Comparison of ENCODE assay signal across 11 mouse cellular contexts in the genomic region with DNA sequence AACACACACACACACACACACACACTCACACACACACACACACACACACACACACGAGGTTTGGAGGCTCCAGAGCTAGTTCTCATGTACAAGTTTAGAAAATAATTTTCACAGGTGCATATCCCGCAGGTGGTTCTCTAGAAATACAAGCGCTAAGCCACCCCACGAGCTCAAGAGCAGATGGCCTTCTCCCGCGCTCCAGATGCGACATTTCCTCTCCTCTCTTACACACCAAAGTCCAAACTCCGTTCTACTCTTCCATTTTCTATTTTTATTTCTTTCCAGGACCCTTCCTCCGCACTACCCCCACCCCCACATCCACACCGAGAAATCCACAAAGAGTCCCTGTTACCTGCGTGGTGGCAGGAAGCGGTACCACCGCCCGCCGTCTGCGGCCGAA. TPM values are rescaled to one million over a fixed set of nuclear protein-coding genes. Genes with fewer than 3 reads are reported as not detected.
DNase-seq lines count a peak whose midpoint lies in the region; ATAC-seq lines count a peak whose summit lies in the region.
"Had no signal": no experiment of that assay in that cellular context is flagged by ENCODE, and none has a peak within 500 bp of the region (broad histone marks: within the 10 kb centered on the region; RNA-seq: fewer than 3 reads in every experiment).

No protein-coding gene starts in this region.

- H3K4me3 ChIP-seq in embryonic facial prominence, embryonic 15.5 days (replicated peaks): peak overlapping the region; percentile 39
- H3K4me3 ChIP-seq in hindbrain, embryonic 12.5 days: peak overlapping the region; percentile 28
- H3K4me3 ChIP-seq in midbrain, embryonic 15.5 days: peak overlapping the region; percentile 35

- no peaks in the 10 kb centered on the region for H3K36me3 ChIP-seq in embryonic facial prominence, embryonic 15.5 days
- H3K36me3 ChIP-seq in hindbrain, embryonic 12.5 days: no peaks in the 10 kb centered on the region
- no peaks in the 10 kb centered on the region for H3K36me3 ChIP-seq in midbrain, embryonic 15.5 days (replicated peaks)

- peaks cover 28% of the 10 kb centered on the region for H3K27me3 ChIP-seq in embryonic facial prominence, embryonic 15.5 days
- peaks cover 33% of the 10 kb centered on the region for H3K27me3 ChIP-seq in hindbrain, embryonic 12.5 days
- H3K27me3 ChIP-seq in midbrain, embryonic 15.5 days (replicated peaks): peaks cover 20% of the 10 kb centered on the region

- peak; percentile 23 to 73 for DNase-seq in left cerebral cortex, postnatal 25 days (ENCODE audit: low spot score in 2 of 2)
- no peak for DNase-seq in left cerebral cortex, postnatal 10 days (ENCODE audit: extremely low spot score in 1 of 2, low spot score in 2 of 2)
- DNase-seq in thymus, postnatal 0 days (ENCODE audit: low spot score): no peak
- DNase-seq in ovary, postnatal 10 days (ENCODE audit: low spot score): no peak
- no peak for DNase-seq in embryo, embryonic 10 days (ENCODE audit: low spot score)
- DNase-seq: cerebellum, adult 9-10 months; gastrocnemius, postnatal 36 days; lung, adult 18-20 months had no signal

- H3K4me2 ChIP-seq in embryonic facial prominence, embryonic 15.5 days (replicated peaks): peak overlapping the region; percentile 70
- peak overlapping the region; percentile 55 for H3K4me2 ChIP-seq in hindbrain, embryonic 12.5 days (replicated peaks)
- H3K4me2 ChIP-seq in midbrain, embryonic 15.5 days: peak overlapping the region; percentile 76

- no peaks in the 10 kb centered on the region for H3K9me3 ChIP-seq in embryonic facial prominence, embryonic 15.5 days (replicated peaks)
- H3K9me3 ChIP-seq in hindbrain, embryonic 12.5 days (replicated peaks): no peaks in the 10 kb centered on the region
- no peaks in the 10 kb centered on the region for H3K9me3 ChIP-seq in midbrain, embryonic 15.5 days

- H3K27ac ChIP-seq in embryonic facial prominence, embryonic 15.5 days (replicated peaks): no peak overlapping the region
- no peak overlapping the region for H3K27ac ChIP-seq in hindbrain, embryonic 12.5 days
- H3K27ac ChIP-seq in midbrain, embryonic 15.5 days: no peak overlapping the region

- no peak overlapping the region for H3K9ac ChIP-seq in embryonic facial prominence, embryonic 15.5 days
- H3K9ac ChIP-seq in hindbrain, embryonic 12.5 days: no peak overlapping the region
- no peak overlapping the region for H3K9ac ChIP-seq in midbrain, embryonic 15.5 days

- H3K4me1 ChIP-seq in embryonic facial prominence, embryonic 15.5 days: peaks cover 15% of the 10 kb centered on the region
- peaks cover 14% of the 10 kb centered on the region for H3K4me1 ChIP-seq in hindbrain, embryonic 12.5 days
- peaks cover 17% of the 10 kb centered on the region for H3K4me1 ChIP-seq in midbrain, embryonic 15.5 days

- no peak for ATAC-seq in embryonic facial prominence, embryonic 15.5 days (ENCODE audit: insufficient number of reproducible peaks, low FRiP score, low TSS enrichment, low read depth)
- no peak for ATAC-seq in hindbrain, embryonic 12.5 days (ENCODE audit: low FRiP score)
- ATAC-seq in midbrain, embryonic 15.5 days (replicated peaks): no peak

- 48% methylated on average over 17 of the region's 17 CpGs for WGBS in embryonic facial prominence, embryonic 15.5 days
- 51% methylated on average over 17 of the region's 17 CpGs for WGBS in hindbrain, embryonic 12.5 days
- 51% methylated on average over 17 of the region's 17 CpGs for WGBS in midbrain, embryonic 15.5 days

- intact Hi-C loops in left cerebral cortex, postnatal 25 days (cut with DNase I): no loop called here
- intact Hi-C loops in left cerebral cortex, postnatal 10 days (cut with DNase I): no loop called here

RNA-seq across cellular contexts. Expression of gene Htr5b, which starts 1.2 kb away (rescaled TPM):
- 1 to 10 TPM; 1.5 to 4.3 TPM for total RNA-seq in left cerebral cortex, postnatal 25 days (2021)
- 1 to 10 TPM; 2.5 to 3.4 TPM for total RNA-seq in left cerebral cortex, postnatal 10 days (2021)
- polyA plus RNA-seq in embryonic facial prominence, embryonic 15.5 days (2015; fragmentation: Nextera tagmentation; extraction: Ambion mirVana): 0.33 and 0.43 TPM in 2 replicates
- polyA plus RNA-seq in hindbrain, embryonic 12.5 days (2016; fragmentation: Nextera tagmentation; extraction: Ambion mirVana): not detected in 2 replicates
- 2.1 TPM in 2 replicates for polyA plus RNA-seq in midbrain, embryonic 15.5 days (2015; fragmentation: Nextera tagmentation; extraction: Ambion mirVana)
- polyA plus RNA-seq in thymus, postnatal 0 days (2015; fragmentation: Nextera tagmentation; extraction: Ambion mirVana): 0.07 TPM in 1 of 2 replicates, not detected in the other
- total RNA-seq: gastrocnemius, postnatal 36 days had no signal

RNA-seq across cellular contexts. Expression of gene Ddx18, which starts 40.7 kb away (rescaled TPM):
- 10 to 100 TPM; 22.9 to 24.5 TPM for total RNA-seq in left cerebral cortex, postnatal 25 days (2021)
- 10 to 100 TPM; 22.1 to 23.3 TPM for total RNA-seq in left cerebral cortex, postnatal 10 days (2021)
- 53.9 and 61.4 TPM in 2 replicates for polyA plus RNA-seq in embryonic facial prominence, embryonic 15.5 days (2015; fragmentation: Nextera tagmentation; extraction: Ambion mirVana)
- polyA plus RNA-seq in hindbrain, embryonic 12.5 days (2016; fragmentation: Nextera tagmentation; extraction: Ambion mirVana): 57.4 and 59.6 TPM in 2 replicates
- polyA plus RNA-seq in midbrain, embryonic 15.5 days (2015; fragmentation: Nextera tagmentation; extraction: Ambion mirVana): 32.8 and 33.9 TPM in 2 replicates
- 117 and 126 TPM in 2 replicates for polyA plus RNA-seq in thymus, postnatal 0 days (2015; fragmentation: Nextera tagmentation; extraction: Ambion mirVana)

Comparison
In these comparisons a context has a peak if more than half of its experiments do, and no peak if none do; other contexts are left out.
1. DNase-seq: peak in left cerebral cortex, postnatal 25 days (2 of 2); none in left cerebral cortex, postnatal 10 days (0 of 2), thymus, postnatal 0 days (single experiment), ovary, postnatal 10 days (single experiment) and embryo, embryonic 10 days (single experiment).
2. Peak in every context shown above with its lines, with median percentiles within 50 percentile points of each other: H3K4me2 ChIP-seq and H3K4me3 ChIP-seq.